Mouse (Mus musculus): ENCODE measurements around the gene Nfix. TPM values are rescaled to one million over a fixed set of nuclear protein-coding genes. Genes with fewer than 3 reads are reported as not detected.

Gene Nfix
- polyA plus RNA-seq, 1 experiment: 1.2 TPM

DNA sequence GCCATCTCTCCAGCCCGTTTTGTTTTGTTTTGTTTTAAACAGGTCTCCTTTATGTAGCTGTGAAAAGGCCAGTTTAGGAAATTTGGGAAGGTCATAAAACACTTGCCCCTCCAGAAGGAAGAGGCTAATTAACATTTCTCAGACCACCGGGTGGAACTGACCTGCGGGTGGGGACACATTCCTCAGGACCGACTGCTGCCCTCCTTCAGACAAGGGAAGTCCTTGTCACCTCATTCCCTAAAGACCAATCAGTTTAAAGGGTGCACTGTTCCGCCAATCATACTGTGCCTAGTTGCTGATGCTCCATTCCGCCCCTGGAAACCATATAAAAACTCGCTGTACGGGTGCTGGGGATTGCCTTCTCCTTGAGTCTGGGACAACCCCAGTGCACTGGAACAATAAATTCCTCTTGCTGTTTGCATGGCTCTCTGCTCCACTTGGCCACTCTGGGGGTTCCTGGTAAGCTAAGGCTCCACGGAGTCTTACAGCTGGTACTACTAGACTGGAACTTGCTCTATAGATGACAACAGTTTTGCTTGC lies 147.0 kb downstream of the Nfix start:
- Histone ChIP-seq H3K9ac (ENCODE audit: low read depth, poor library complexity, severe bottlenecking) (peak overlapping the region; percentile 98), H3K4me3 (ENCODE audit: low read depth, low read length) (peak overlapping the region; percentile 99), H3K27me3 (ENCODE audit: control insufficient read depth, insufficient read depth, low read length, poor library complexity, severe bottlenecking) (no peaks in the 10 kb centered on the region), H3K36me3 (ENCODE audit: control insufficient read depth, insufficient read depth, low read length, poor library complexity, severe bottlenecking) (peaks cover 17% of the 10 kb centered on the region), H3K27ac (ENCODE audit: insufficient read depth, low read length) (peak overlapping the region; percentile 100), H3K4me1 (ENCODE audit: control insufficient read depth, insufficient read depth, low read length) (peaks cover 5% of the 10 kb centered on the region), H3K9me3 (replicated peaks; ENCODE audit: control insufficient read depth, insufficient read depth, low read length, poor library complexity, severe bottlenecking) (no peaks in the 10 kb centered on the region)
- TF ChIP-seq EP300 (IDR thresholded peaks at IDR 0.05; ENCODE audit: insufficient read depth, low read depth, low read length) (peak; percentile 90), POLR2A (IDR thresholded peaks at IDR 0.05; ENCODE audit: insufficient read depth, low read length) (peak; percentile 97), CTCF (IDR thresholded peaks at IDR 0.05; ENCODE audit: low read depth, low read length) (no peak)

DNA sequence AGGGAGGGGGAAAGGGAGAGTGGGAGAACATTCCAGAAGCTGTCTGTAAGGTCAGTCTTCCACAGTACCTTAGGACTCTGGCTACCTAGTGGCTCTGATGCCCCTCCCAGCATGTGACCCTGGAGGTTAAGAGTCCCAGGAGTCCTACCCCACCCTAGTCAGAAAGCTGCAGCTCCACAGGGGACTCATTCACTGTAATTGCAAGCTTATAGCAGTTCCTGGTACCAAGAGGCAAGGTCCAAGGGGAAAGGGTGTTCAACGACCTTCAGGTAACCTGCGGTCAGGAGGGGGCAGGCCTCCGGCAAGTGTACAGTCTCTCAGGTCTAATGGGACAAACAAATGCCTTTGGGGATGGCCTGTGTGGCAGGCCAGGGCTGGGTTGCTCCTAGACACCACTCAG lies 149.9 kb downstream of the Nfix start:
- Histone ChIP-seq H3K9ac (ENCODE audit: low read depth, poor library complexity, severe bottlenecking) (peak overlapping the region; percentile 59), H3K27me3 (ENCODE audit: control insufficient read depth, insufficient read depth, low read length, poor library complexity, severe bottlenecking) (no peaks in the 10 kb centered on the region), H3K9me3 (replicated peaks; ENCODE audit: control insufficient read depth, insufficient read depth, low read length, poor library complexity, severe bottlenecking) (no peaks in the 10 kb centered on the region), H3K36me3 (ENCODE audit: control insufficient read depth, insufficient read depth, low read length, poor library complexity, severe bottlenecking) (peaks cover 10% of the 10 kb centered on the region), H3K4me3 (ENCODE audit: low read depth, low read length) (peak overlapping the region; percentile 30), H3K27ac (ENCODE audit: insufficient read depth, low read length) (peak overlapping the region; percentile 100), H3K4me1 (ENCODE audit: control insufficient read depth, insufficient read depth, low read length) (peaks cover 5% of the 10 kb centered on the region)
- TF ChIP-seq POLR2A (IDR thresholded peaks at IDR 0.05; ENCODE audit: insufficient read depth, low read length) (no peak), EP300 (IDR thresholded peaks at IDR 0.05; ENCODE audit: insufficient read depth, low read depth, low read length) (peak; percentile 100)

Other genes with a start within 250 kb of the Nfix start
- 42.8 and 44.8 TPM in 2 replicates for gene Ier2, start 137.5 kb downstream of the Nfix start, polyA plus RNA-seq (2011; ENCODE audit: insufficient read depth, insufficient read length, low read depth, missing spikeins)
- gene Trmt1, start 114.0 kb downstream of the Nfix start, polyA plus RNA-seq (2011; ENCODE audit: insufficient read depth, insufficient read length, low read depth, missing spikeins): 77.6 and 79.8 TPM in 2 replicates
- gene Nacc1, start 112.5 kb downstream of the Nfix start, polyA plus RNA-seq (2011; ENCODE audit: insufficient read depth, insufficient read length, low read depth, missing spikeins): 89.7 and 97.9 TPM in 2 replicates
- not detected in 2 replicates for gene Lyl1, start 98.9 kb downstream of the Nfix start, polyA plus RNA-seq (2011; ENCODE audit: insufficient read depth, insufficient read length, low read depth, missing spikeins)
- not detected in 2 replicates for gene G430095P16Rik, start 77.3 kb downstream of the Nfix start, polyA plus RNA-seq (2011; ENCODE audit: insufficient read depth, insufficient read length, low read depth, missing spikeins)
- 2.5 and 3.1 TPM in 2 replicates for gene Dand5, start 22.5 kb upstream of the Nfix start, polyA plus RNA-seq (2011; ENCODE audit: insufficient read depth, insufficient read length, low read depth, missing spikeins)
- gene Gadd45gip1, start 31.2 kb upstream of the Nfix start, polyA plus RNA-seq (2011; ENCODE audit: insufficient read depth, insufficient read length, low read depth, missing spikeins): 19.5 and 20.5 TPM in 2 replicates
- gene Rad23a, start 40.3 kb upstream of the Nfix start, polyA plus RNA-seq (2011; ENCODE audit: insufficient read depth, insufficient read length, low read depth, missing spikeins): 68.0 and 76.1 TPM in 2 replicates
- 507 and 546 TPM in 2 replicates for gene Calr, start 46.6 kb upstream of the Nfix start, polyA plus RNA-seq (2011; ENCODE audit: insufficient read depth, insufficient read length, low read depth, missing spikeins)
- gene Farsa, start 56.6 kb upstream of the Nfix start, polyA plus RNA-seq (2011; ENCODE audit: insufficient read depth, insufficient read length, low read depth, missing spikeins): 50.8 and 52.6 TPM in 2 replicates
- gene Syce2, start 71.8 kb upstream of the Nfix start, polyA plus RNA-seq (2011; ENCODE audit: insufficient read depth, insufficient read length, low read depth, missing spikeins): 93.8 and 97.1 TPM in 2 replicates
- gene Gcdh, start 93.6 kb upstream of the Nfix start, polyA plus RNA-seq (2011; ENCODE audit: insufficient read depth, insufficient read length, low read depth, missing spikeins): 72.5 and 78.5 TPM in 2 replicates
- gene Klf1, start 101.6 kb upstream of the Nfix start, polyA plus RNA-seq (2011; ENCODE audit: insufficient read depth, insufficient read length, low read depth, missing spikeins): not detected in 2 replicates
- 27.5 and 30.9 TPM in 2 replicates for gene Dnase2a, start 108.2 kb upstream of the Nfix start, polyA plus RNA-seq (2011; ENCODE audit: insufficient read depth, insufficient read length, low read depth, missing spikeins)
- gene Mast1, start 137.0 kb upstream of the Nfix start, polyA plus RNA-seq (2011; ENCODE audit: insufficient read depth, insufficient read length, low read depth, missing spikeins): 0.73 and 1.5 TPM in 2 replicates
- 0.38 TPM in 1 of 2 replicates, not detected in the other for gene Rtbdn, start 146.6 kb upstream of the Nfix start, polyA plus RNA-seq (2011; ENCODE audit: insufficient read depth, insufficient read length, low read depth, missing spikeins)
- gene Gm49661, start 169.1 kb upstream of the Nfix start, polyA plus RNA-seq (2011; ENCODE audit: insufficient read depth, insufficient read length, low read depth, missing spikeins): 4.9 TPM in 1 of 2 replicates, not detected in the other
- 226 and 237 TPM in 2 replicates for gene Prdx2, start 169.2 kb upstream of the Nfix start, polyA plus RNA-seq (2011; ENCODE audit: insufficient read depth, insufficient read length, low read depth, missing spikeins)
- gene Rnaseh2a, start 169.4 kb upstream of the Nfix start, polyA plus RNA-seq (2011; ENCODE audit: insufficient read depth, insufficient read length, low read depth, missing spikeins): 79.2 and 88.1 TPM in 2 replicates
- gene Junb, start 178.4 kb upstream of the Nfix start, polyA plus RNA-seq (2011; ENCODE audit: insufficient read depth, insufficient read length, low read depth, missing spikeins): 19.0 and 20.4 TPM in 2 replicates
- 41.5 and 41.8 TPM in 2 replicates for gene Hook2, start 190.3 kb upstream of the Nfix start, polyA plus RNA-seq (2011; ENCODE audit: insufficient read depth, insufficient read length, low read depth, missing spikeins)
- 0.70 and 1.2 TPM in 2 replicates for gene Best2, start 214.2 kb upstream of the Nfix start, polyA plus RNA-seq (2011; ENCODE audit: insufficient read depth, insufficient read length, low read depth, missing spikeins)
- 170 and 171 TPM in 2 replicates for gene Asna1, start 224.9 kb upstream of the Nfix start, polyA plus RNA-seq (2011; ENCODE audit: insufficient read depth, insufficient read length, low read depth, missing spikeins)
- 82.4 and 96.1 TPM in 2 replicates for gene Trir, start 226.5 kb upstream of the Nfix start, polyA plus RNA-seq (2011; ENCODE audit: insufficient read depth, insufficient read length, low read depth, missing spikeins)
- 193 and 195 TPM in 2 replicates for gene Tnpo2, start 236.6 kb upstream of the Nfix start, polyA plus RNA-seq (2011; ENCODE audit: insufficient read depth, insufficient read length, low read depth, missing spikeins)

All from ES-Bruce4 (cell line).